Mouse (Mus musculus) embryonic fibroblast, embryonic 13.5 days (primary cell): ENCODE data around the gene Ppp1ca.

Experiments
- CTCF ChIP-seq: IDR thresholded peaks from 2 replicates; pipeline ENCODE4 v1.5.1; 2011; ENCODE audit warnings: mild to moderate bottlenecking, control low read depth, low read length, moderate library complexity, borderline replicate concordance; ENCODE audit not compliant: insufficient read depth
- POLR2A ChIP-seq: IDR thresholded peaks from 2 replicates; pipeline ENCODE4 v1.6.1; 2011; ENCODE audit warnings: low read depth, mild to moderate bottlenecking, control low read depth, low read length, moderate library complexity

DNA sequence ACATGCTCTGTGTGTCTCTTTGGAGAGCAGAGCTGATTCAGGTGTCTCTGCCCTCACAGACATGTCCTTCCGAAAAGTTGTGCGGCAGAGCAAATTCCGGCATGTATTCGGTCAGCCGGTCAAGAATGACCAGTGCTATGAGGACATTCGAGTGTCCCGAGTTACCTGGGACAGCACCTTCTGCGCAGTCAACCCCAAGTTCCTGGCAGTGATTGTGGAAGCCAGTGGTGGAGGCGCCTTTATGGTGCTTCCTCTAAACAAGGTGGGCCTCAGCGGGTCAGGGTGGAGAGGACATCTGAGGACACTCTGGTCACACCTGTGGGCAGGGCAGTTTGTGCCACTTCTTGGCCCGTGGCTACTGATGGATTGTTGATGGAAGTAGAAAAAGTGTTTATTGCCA, 42.6 kb upstream of the Ppp1ca start:
- TF ChIP-seq POLR2A (no peak), CTCF (no peak)
